Mouse (Mus musculus): ENCODE measurements around the gene Foxf1. TPM values are rescaled to one million over a fixed set of nuclear protein-coding genes. Genes with fewer than 3 reads are reported as not detected.
A peak's percentile ranks its signal among the peaks of the same experiment; 100 is the strongest.

Gene Foxf1
- total RNA-seq (2021), result under 1 TPM; 0.37 to 0.38 TPM

DNA sequence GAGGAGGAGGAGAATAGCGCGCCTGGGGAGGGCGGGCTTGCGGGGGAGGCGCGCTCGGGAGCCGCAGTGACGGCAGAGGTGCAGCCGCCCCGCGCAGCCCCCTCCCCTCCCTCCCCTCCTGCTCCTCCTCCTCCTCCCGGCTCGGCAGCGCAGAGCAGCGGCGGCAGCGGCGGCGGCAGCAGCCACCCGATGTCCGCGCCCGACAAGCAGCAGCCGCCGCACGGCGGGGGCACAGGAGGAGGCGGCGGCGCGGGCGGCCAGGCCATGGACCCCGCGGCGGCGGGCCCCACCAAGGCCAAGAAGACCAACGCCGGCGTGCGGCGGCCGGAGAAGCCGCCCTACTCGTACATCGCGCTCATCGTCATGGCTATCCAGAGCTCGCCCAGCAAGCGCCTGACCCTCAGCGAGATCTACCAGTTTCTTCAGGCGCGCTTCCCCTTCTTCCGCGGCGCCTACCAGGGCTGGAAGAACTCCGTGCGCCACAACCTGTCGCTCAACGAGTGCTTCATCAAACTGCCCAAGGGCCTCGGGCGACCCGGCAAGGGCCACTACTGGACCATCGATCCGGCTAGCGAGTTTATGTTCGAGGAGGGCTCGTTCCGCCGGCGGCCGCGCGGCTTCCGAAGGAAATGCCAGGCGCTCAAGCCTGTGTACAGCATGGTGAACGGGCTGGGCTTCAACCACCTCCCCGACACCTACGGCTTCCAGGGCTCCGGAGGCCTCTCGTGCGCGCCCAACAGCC lies at the start of gene Foxf1:
Gene Foxf1, plus strand, starts transcription at position 177 of the 742 bp plus-strand sequence.
- intact Hi-C loops (cut with DNase I), result no loop called here
- peak in 1 of 2 experiments; percentile 32 for DNase-seq

GRCm38 (mm10) chr8:121035611-121036010 lies 48.6 kb upstream of the Foxf1 start:
- no peak for DNase-seq
- intact Hi-C loops (cut with DNase I), result no loop called here

GRCm38 (mm10) chr8:121043719-121044440 lies 40.3 kb upstream of the Foxf1 start:
- intact Hi-C loops (cut with DNase I), result no loop called here
- DNase-seq, result no peak

GRCm38 (mm10) chr8:121047441-121047840 lies 36.7 kb upstream of the Foxf1 start:
- intact Hi-C loops (cut with DNase I), result no loop called here
- DNase-seq, result no peak

GRCm38 (mm10) chr8:121058081-121058480 lies 26.1 kb upstream of the Foxf1 start:
- DNase-seq, result no peak
- intact Hi-C loops (cut with DNase I), result no loop called here

DNA sequence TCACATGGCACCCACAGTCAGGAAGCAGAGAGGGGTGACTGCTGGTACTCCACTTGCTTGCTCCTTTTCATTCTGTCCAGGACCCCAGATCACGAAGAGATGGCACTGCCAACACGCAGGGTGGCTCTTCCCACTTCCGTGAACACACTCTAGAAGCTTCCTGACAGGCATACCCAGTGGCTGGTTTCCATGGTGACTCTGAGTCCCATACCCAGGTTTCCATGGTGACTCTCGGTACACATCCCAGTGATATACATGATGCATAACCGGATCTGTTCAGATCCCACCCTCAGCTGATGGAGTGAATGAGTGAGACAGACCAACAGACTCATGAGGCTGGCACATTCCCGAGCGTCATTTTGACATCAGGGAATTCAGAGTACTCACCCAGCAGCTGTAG lies 25.1 kb upstream of the Foxf1 start:
- no peak for DNase-seq
- intact Hi-C loops (cut with DNase I), result no loop called here

- no peak for DNase-seq
- intact Hi-C loops (cut with DNase I), result no loop called here
Measured at GRCm38 (mm10) chr8:121062521-121062920, 21.7 kb upstream of the Foxf1 start.

GRCm38 (mm10) chr8:121063649-121064048 lies 20.5 kb upstream of the Foxf1 start:
- no peak for DNase-seq
- intact Hi-C loops (cut with DNase I), result no loop called here

- intact Hi-C loops (cut with DNase I), result no loop called here
- no peak for DNase-seq
Measured at GRCm38 (mm10) chr8:121071454-121071853, 12.7 kb upstream of the Foxf1 start.

- DNase-seq, result no peak
- intact Hi-C loops (cut with DNase I), result no loop called here
Measured at GRCm38 (mm10) chr8:121072406-121073130, 11.6 kb upstream of the Foxf1 start.

- intact Hi-C loops (cut with DNase I), result no loop called here
- DNase-seq, result no peak
Measured at GRCm38 (mm10) chr8:121073174-121074107, 10.7 kb upstream of the Foxf1 start.

DNA sequence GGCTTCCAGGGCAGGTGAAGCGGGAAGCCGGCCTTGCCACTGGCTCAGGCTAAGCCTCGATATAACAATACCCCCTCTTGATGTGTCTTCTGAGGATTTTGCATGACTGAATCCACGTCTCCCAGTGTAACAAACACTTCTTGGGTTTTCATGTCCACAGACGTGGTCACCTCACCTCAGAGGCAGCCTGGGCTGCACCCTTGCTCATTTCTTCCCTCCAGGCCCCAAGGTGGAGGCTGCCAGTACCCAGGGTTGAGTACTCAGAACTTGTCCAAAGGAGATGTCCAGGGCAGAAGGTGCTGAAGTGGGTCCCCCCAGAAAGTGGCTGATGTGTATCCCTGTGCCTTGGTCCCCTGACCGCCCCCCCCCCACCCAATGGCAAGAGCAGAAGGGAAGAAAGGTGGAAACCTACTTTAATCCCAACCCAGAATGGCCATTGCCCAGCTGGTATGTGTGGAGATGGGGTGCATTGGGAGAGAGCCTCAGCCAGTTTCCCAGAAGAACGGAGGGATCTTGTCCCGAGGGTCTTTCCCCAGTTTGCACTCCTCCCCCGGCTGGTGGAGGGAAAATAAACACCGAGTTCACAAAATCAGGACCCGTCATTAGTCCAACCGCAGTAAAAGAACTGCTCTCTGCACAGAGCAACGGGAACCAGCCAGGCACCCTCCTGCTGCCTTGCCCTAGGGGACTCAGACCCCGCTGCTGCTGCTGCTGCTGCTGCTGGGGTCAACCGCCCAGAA lies 9.9 kb upstream of the Foxf1 start:
- no peak for DNase-seq
- intact Hi-C loops (cut with DNase I), result no loop called here

DNA sequence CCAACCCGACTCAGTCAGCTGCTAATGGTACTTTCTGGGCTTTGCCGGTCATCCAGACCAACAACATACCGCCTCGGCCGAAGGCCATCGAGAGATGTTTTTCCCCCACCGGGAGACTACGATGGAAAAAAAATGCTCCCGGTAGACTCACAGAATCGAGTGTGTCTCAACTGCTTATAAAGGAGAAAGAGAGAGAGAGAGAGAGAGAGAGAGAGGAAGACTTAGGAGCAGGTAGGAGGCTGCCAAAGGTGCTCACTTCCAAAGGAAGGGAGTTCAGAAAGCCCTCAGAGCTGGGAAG lies 9.4 kb upstream of the Foxf1 start:
- intact Hi-C loops (cut with DNase I), result no loop called here
- no peak for DNase-seq

GRCm38 (mm10) chr8:121075936-121076335 lies 8.2 kb upstream of the Foxf1 start:
- no peak for DNase-seq
- intact Hi-C loops (cut with DNase I), result no loop called here

DNA sequence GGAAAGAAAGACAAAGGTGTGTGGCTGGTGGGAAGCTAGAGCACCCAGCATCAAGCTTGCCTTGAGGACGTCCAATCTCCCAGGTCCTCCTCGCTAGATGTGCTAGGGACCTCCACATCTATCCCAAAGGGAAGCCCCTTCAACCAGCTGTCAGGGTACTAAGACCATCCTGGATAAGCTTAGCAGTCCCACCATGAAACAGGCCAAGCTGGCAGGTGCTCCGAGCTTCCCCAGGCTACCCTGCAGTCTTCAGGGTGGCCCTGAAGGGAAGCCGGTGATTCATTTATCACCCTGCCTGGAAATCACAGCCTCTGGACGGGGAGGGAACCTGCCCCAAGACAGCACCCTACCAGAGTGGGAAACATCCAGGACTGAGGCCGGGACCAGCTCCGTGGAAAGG lies 7.6 kb upstream of the Foxf1 start:
- no peak for DNase-seq
- intact Hi-C loops (cut with DNase I), result no loop called here

DNA sequence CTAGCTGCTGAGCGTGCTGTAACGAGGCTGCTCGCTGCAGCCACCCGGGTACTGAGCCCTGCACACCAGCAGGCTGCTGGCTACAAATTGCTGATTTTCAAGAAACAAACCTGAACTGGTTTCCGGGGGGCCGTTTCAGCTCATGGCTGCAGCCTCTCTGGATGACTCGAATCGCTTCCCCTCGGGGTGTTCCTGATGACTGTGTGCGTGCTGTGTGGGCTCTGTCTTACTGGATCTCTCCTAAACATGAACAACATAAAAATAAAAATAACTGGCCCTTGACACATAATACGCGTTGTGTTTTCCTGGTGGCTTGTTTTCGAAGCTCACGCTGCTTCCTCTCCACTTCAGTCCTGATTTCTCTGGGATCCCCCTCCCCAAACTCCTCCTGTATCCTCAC lies 5.5 kb upstream of the Foxf1 start:
- intact Hi-C loops (cut with DNase I), result no loop called here
- no peak for DNase-seq

GRCm38 (mm10) chr8:121079201-121079600 lies 5.0 kb upstream of the Foxf1 start:
- DNase-seq, result no peak
- intact Hi-C loops (cut with DNase I), result no loop called here

GRCm38 (mm10) chr8:121079944-121080343 lies 4.2 kb upstream of the Foxf1 start:
- DNase-seq, result no peak
- intact Hi-C loops (cut with DNase I), result no loop called here

- intact Hi-C loops (cut with DNase I), result no loop called here
- DNase-seq, result no peak
Measured at GRCm38 (mm10) chr8:121080361-121081090, 3.7 kb upstream of the Foxf1 start.

Measured in heart, postnatal 10 days (tissue).